Comparison of ENCODE assay signal across 12 mouse cellular contexts in genomic region chr14:12388806-12389436, GRCm38 (mm10). TPM values are rescaled to one million over a fixed set of nuclear protein-coding genes. Genes with fewer than 3 reads are reported as not detected.
DNase-seq lines count a peak whose midpoint lies in the region; ATAC-seq and TF ChIP-seq lines count a peak whose summit lies in the region.
"Had no signal": no experiment of that assay in that cellular context is flagged by ENCODE, and none has a peak within 500 bp of the region (broad histone marks: within the 10 kb centered on the region; RNA-seq: fewer than 3 reads in every experiment).

No protein-coding gene starts in this region.

- no peaks in the 10 kb centered on the region for H3K36me3 ChIP-seq in forebrain, embryonic 11.5 days (ENCODE audit: control insufficient read depth, insufficient read depth, low read length)
- no peaks in the 10 kb centered on the region for H3K36me3 ChIP-seq in limb, embryonic 11.5 days (ENCODE audit: control insufficient read depth, insufficient read depth, low read length)
- no peaks in the 10 kb centered on the region for H3K36me3 ChIP-seq in heart, embryonic 12.5 days

- H3K4me3 ChIP-seq in forebrain, embryonic 11.5 days (ENCODE audit: low read depth, low read length): no peak overlapping the region
- no peak overlapping the region for H3K4me3 ChIP-seq in limb, embryonic 11.5 days (ENCODE audit: low read depth, low read length)
- H3K4me3 ChIP-seq in olfactory bulb, adult 2 months (ENCODE audit: insufficient read depth, low read depth, low read length): no peak overlapping the region
- no peak overlapping the region for H3K4me3 ChIP-seq in heart, embryonic 12.5 days
- H3K4me3 ChIP-seq in gastrocnemius, adult 2 months: no peak overlapping the region

- peak; percentile 64 for ATAC-seq in forebrain, embryonic 11.5 days (replicated peaks; ENCODE audit: low FRiP score)
- ATAC-seq in limb, embryonic 11.5 days (ENCODE audit: insufficient number of reproducible peaks, low FRiP score, low TSS enrichment, low read depth): no peak
- ATAC-seq in heart, embryonic 12.5 days (ENCODE audit: insufficient number of reproducible peaks, low FRiP score): no peak
- ATAC-seq: intestine, embryonic 16.5 days had no signal

- 1% methylated on average over 14 of the region's 14 CpGs for WGBS in forebrain, embryonic 11.5 days
- WGBS in limb, embryonic 11.5 days: 8% methylated on average over 14 of the region's 14 CpGs
- WGBS in olfactory bulb, adult 2 months: 38% methylated on average over 14 of the region's 14 CpGs
- 39% methylated on average over 14 of the region's 14 CpGs for WGBS in heart, embryonic 12.5 days

- peaks cover 55% of the 10 kb centered on the region for H3K4me1 ChIP-seq in forebrain, embryonic 11.5 days (replicated peaks; ENCODE audit: control insufficient read depth, insufficient read depth, low read length)
- peaks cover 10% of the 10 kb centered on the region for H3K4me1 ChIP-seq in limb, embryonic 11.5 days (ENCODE audit: control insufficient read depth, insufficient read depth, low read length)
- H3K4me1 ChIP-seq in olfactory bulb, adult 2 months (ENCODE audit: control insufficient read depth, insufficient read depth, low read length): peaks cover 17% of the 10 kb centered on the region
- peaks cover 4% of the 10 kb centered on the region for H3K4me1 ChIP-seq in heart, embryonic 12.5 days (replicated peaks)

- intact Hi-C loops in gastrocnemius, adult 2 months (cut with DNase I): no loop called here

- peak; percentile 67 for DNase-seq in cerebellum, adult 8-10 months
- DNase-seq in forebrain, embryonic 11.5 days (ENCODE audit: low spot score): peak; percentile 87
- DNase-seq in limb, embryonic 11.5 days (ENCODE audit: low spot score): peak; percentile 47
- DNase-seq in lung, postnatal 25 days (ENCODE audit: low spot score): no peak
- DNase-seq in gastrocnemius, postnatal 10 days: no peak
- no peak for DNase-seq in gastrocnemius, adult 2 months
- DNase-seq: gastrocnemius, postnatal 14 days; thymus, postnatal 4 days had no signal

- no peaks in the 10 kb centered on the region for H3K9me3 ChIP-seq in forebrain, embryonic 11.5 days (ENCODE audit: control insufficient read depth, low read length)
- H3K9me3 ChIP-seq in limb, embryonic 11.5 days (ENCODE audit: control insufficient read depth, low read length): no peaks in the 10 kb centered on the region
- H3K9me3 ChIP-seq in heart, embryonic 12.5 days (replicated peaks): no peaks in the 10 kb centered on the region

- H3K4me2 ChIP-seq in forebrain, embryonic 11.5 days (ENCODE audit: low read depth, low read length, severe bottlenecking): peak overlapping the region; percentile 16
- H3K4me2 ChIP-seq in limb, embryonic 11.5 days (ENCODE audit: low read depth, severe bottlenecking): no peak overlapping the region
- H3K4me2 ChIP-seq in heart, embryonic 12.5 days: no peak overlapping the region

- no peak overlapping the region for H3K9ac ChIP-seq in forebrain, embryonic 11.5 days (ENCODE audit: low read length)
- H3K9ac ChIP-seq in limb, embryonic 11.5 days (ENCODE audit: low read length): no peak overlapping the region
- H3K9ac ChIP-seq in heart, embryonic 12.5 days: no peak overlapping the region

- H3K27ac ChIP-seq in forebrain, embryonic 11.5 days (ENCODE audit: low read depth, low read length): peak overlapping the region; percentile 3; the same call in 1 of the 2 replicates
- H3K27ac ChIP-seq in limb, embryonic 11.5 days (replicated peaks; ENCODE audit: low read depth, low read length): no peak overlapping the region
- H3K27ac ChIP-seq in olfactory bulb, adult 2 months (ENCODE audit: insufficient read depth, low read depth, low read length): peak overlapping the region; percentile 35
- H3K27ac ChIP-seq in heart, embryonic 12.5 days (ENCODE audit: poor library complexity, severe bottlenecking): no peak overlapping the region
- H3K27ac ChIP-seq in gastrocnemius, adult 2 months: no peak overlapping the region

- peaks cover 20% of the 10 kb centered on the region for H3K27me3 ChIP-seq in forebrain, embryonic 11.5 days (ENCODE audit: control insufficient read depth, insufficient read depth, low read length)
- H3K27me3 ChIP-seq in limb, embryonic 11.5 days (ENCODE audit: control insufficient read depth, insufficient read depth, low read length): no peaks in the 10 kb centered on the region
- peaks cover 13% of the 10 kb centered on the region for H3K27me3 ChIP-seq in heart, embryonic 12.5 days (replicated peaks)

- TF ChIP-seq CTCF in olfactory bulb, adult 2 months (IDR thresholded peaks at IDR 0.05; ENCODE audit: insufficient read depth, low read depth, low read length): no peak
- no peak for TF ChIP-seq CTCF in gastrocnemius, adult 2 months (IDR thresholded peaks at IDR 0.05)

- TF ChIP-seq POLR2A in olfactory bulb, adult 2 months (IDR thresholded peaks at IDR 0.05; ENCODE audit: insufficient read depth, low read depth, low read length): no peak

RNA-seq across cellular contexts. Expression of gene Fezf2, which starts 40.9 kb away (rescaled TPM):
- 47.5 and 51.5 TPM in 2 replicates for polyA plus RNA-seq in forebrain, embryonic 11.5 days (2014; fragmentation: Nextera tagmentation; extraction: Ambion mirVana)
- polyA plus RNA-seq in limb, embryonic 11.5 days (2014; fragmentation: Nextera tagmentation; extraction: Ambion mirVana): 0.17 TPM in 1 of 2 replicates, not detected in the other
- polyA plus RNA-seq in olfactory bulb, adult 2 months (2012; ENCODE audit: insufficient read depth, insufficient read length, low replicate concordance, missing spikeins): not detected in 2 replicates
- 0.18 TPM in 1 of 2 replicates, not detected in the other for polyA plus RNA-seq in heart, embryonic 12.5 days (2016; fragmentation: Nextera tagmentation; extraction: Ambion mirVana)
- total RNA-seq in gastrocnemius, postnatal 10 days (2021): not detected
- total RNA-seq in gastrocnemius, adult 2 months (2021): not detected
- total RNA-seq: gastrocnemius, postnatal 14 days; megakaryocyte, adult 5-6 weeks had no signal
- polyA plus RNA-seq: intestine, embryonic 16.5 days had no signal

Comparison
In these comparisons a context has a peak if more than half of its experiments do, and no peak if none do; other contexts are left out.
1. DNase-seq: peak in cerebellum, adult 8-10 months (single experiment), forebrain, embryonic 11.5 days (single experiment) and limb, embryonic 11.5 days (single experiment); none in lung, postnatal 25 days (single experiment), gastrocnemius, postnatal 10 days (single experiment) and gastrocnemius, adult 2 months (single experiment).
2. H3K27ac ChIP-seq: peak in forebrain, embryonic 11.5 days (single experiment) and olfactory bulb, adult 2 months (single experiment); none in limb, embryonic 11.5 days (single experiment), heart, embryonic 12.5 days (single experiment) and gastrocnemius, adult 2 months (single experiment).
3. RNA of gene Fezf2, which starts 40.9 kb away (polyA plus RNA-seq): 47.5 to 51.5 TPM in forebrain, embryonic 11.5 days; 0.18 TPM in heart, embryonic 12.5 days, 0.17 TPM in limb, embryonic 11.5 days and not detected in olfactory bulb, adult 2 months; every median in the first group is over 10 times any median in the second.